Mouse (Mus musculus): Measurements from ENCODE around the gene Arhgdib. TPM values are rescaled to one million over a fixed set of nuclear protein-coding genes. Genes with fewer than 3 reads are reported as not detected.

The Arhgdib gene
- polyA plus RNA-seq, 1 experiment = 531 TPM

DNA sequence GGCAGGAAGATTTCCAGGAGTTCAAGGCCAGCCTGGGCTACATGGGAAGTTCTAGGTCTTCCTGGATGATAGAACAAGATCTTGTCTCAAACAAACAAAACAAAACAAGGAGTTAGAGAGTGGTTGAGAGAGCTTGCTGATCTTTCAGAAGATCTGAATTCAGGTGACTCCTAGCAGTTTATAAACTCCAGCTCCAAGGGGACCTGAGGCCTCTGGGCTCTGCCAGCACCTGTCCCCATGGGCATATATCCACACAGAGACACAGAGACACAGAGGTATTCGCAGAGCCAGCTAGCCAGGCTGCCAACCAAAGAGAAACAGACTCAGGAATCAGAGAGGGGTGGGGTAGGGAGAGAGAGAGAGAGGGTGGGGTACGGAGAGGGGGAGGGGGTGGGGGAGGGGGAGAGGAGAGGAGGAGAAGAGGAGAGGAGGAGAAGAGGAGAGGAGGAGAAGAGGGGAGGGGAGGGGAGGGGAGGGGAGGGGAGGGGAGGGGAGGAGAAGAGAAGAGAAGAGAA is 28.9 kb downstream of the Arhgdib start:
- 83% methylated on average over 1 of the region's 2 CpGs for WGBS

GRCm38 (mm10) chr6:136910247-136910890 is 31.3 kb downstream of the Arhgdib start:
- 76% methylated on average over 9 of the region's 9 CpGs for WGBS
- Histone ChIP-seq H3K4me1 (ENCODE audit: control insufficient read depth, insufficient read depth, low read length) (no peaks in the 10 kb centered on the region), H3K27ac (ENCODE audit: control insufficient read depth, insufficient read depth, low read depth, low read length, poor library complexity) (no peak overlapping the region), H3K4me3 (replicated peaks; ENCODE audit: control insufficient read depth, low read depth, low read length) (no peak overlapping the region)
- no peak for TF ChIP-seq CTCF (IDR thresholded peaks at IDR 0.05; ENCODE audit: control insufficient read depth, insufficient read depth, low read length)
- TF ChIP-seq POLR2A (IDR thresholded peaks at IDR 0.05; ENCODE audit: borderline replicate concordance, control insufficient read depth, low read depth, low read length) = no peak

More for the DNA sequence above, 28.9 kb downstream of the Arhgdib start:
- no peak overlapping the region for H3K4me3 ChIP-seq (replicated peaks; ENCODE audit: control insufficient read depth, low read depth, low read length)
- H3K4me1 ChIP-seq (ENCODE audit: control insufficient read depth, insufficient read depth, low read length) = no peaks in the 10 kb centered on the region
- H3K27ac ChIP-seq (ENCODE audit: control insufficient read depth, insufficient read depth, low read depth, low read length, poor library complexity) = no peak overlapping the region
- no peak for TF ChIP-seq CTCF (IDR thresholded peaks at IDR 0.05; ENCODE audit: control insufficient read depth, insufficient read depth, low read length)
- no peak for TF ChIP-seq POLR2A (IDR thresholded peaks at IDR 0.05; ENCODE audit: borderline replicate concordance, control insufficient read depth, low read depth, low read length)

DNA sequence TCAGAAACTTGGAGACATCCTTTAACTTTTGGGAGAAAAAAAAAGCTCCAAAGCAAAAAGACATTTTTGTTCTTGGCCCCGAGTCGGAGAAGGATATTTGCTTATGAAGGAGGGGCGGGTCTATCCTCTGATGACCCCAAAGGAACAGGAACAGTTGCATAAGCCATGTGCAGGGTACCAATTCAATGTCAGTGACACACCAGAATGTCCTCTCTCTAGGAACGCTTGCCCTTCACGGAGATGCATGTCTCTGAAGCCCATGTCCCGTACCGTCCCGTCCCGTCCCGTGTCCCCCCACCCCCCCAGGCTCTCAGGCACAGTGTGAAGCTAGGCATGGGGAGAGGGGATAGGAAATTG is 34.8 kb downstream of the Arhgdib start:
- Histone ChIP-seq H3K27ac (ENCODE audit: control insufficient read depth, insufficient read depth, low read depth, low read length, poor library complexity) (no peak overlapping the region), H3K4me1 (ENCODE audit: control insufficient read depth, insufficient read depth, low read length) (no peaks in the 10 kb centered on the region), H3K4me3 (replicated peaks; ENCODE audit: control insufficient read depth, low read depth, low read length) (no peak overlapping the region)
- no peak for TF ChIP-seq CTCF (IDR thresholded peaks at IDR 0.05; ENCODE audit: control insufficient read depth, insufficient read depth, low read length)
- TF ChIP-seq POLR2A (IDR thresholded peaks at IDR 0.05; ENCODE audit: borderline replicate concordance, control insufficient read depth, low read depth, low read length) = no peak
- 71% methylated on average over 10 of the region's 10 CpGs for WGBS

DNA sequence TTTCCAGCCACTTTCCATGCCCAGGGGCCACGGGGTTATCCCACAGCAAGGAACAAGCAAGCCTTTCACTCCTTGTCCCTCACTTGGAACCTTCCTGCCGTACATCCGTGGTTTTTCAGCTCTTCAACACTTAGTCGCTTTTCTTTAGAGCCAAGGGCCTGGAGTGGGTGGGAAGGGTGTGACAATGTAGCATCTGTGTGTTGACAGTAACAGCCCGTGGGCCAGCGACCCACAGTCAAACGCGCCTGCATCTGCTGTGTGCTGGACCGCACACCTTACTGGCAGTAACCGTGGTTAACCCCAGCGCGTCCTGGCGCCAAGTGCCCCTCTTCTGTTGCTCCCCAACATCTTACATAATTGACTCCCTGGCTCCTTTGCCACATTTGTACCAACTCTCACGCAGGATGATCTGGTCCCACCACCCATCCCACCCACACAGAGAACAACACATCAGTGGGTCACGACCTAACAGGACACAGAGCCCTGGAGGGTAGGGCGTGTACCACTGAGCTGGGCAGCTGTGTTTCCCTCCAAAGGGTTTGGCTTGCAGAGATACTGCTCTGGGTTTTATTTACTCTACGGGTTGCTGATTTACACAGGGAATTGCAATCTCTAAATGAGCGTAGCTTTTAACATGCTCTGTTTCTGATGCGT is 35.3 kb downstream of the Arhgdib start:
- H3K4me1 ChIP-seq (ENCODE audit: control insufficient read depth, insufficient read depth, low read length) = no peaks in the 10 kb centered on the region
- no peak for TF ChIP-seq POLR2A (IDR thresholded peaks at IDR 0.05; ENCODE audit: borderline replicate concordance, control insufficient read depth, low read depth, low read length)
- TF ChIP-seq CTCF (IDR thresholded peaks at IDR 0.05; ENCODE audit: control insufficient read depth, insufficient read depth, low read length) = no peak
- H3K27ac ChIP-seq (ENCODE audit: control insufficient read depth, insufficient read depth, low read depth, low read length, poor library complexity) = no peak overlapping the region
- 61% methylated on average over 19 of the region's 19 CpGs for WGBS
- H3K4me3 ChIP-seq (replicated peaks; ENCODE audit: control insufficient read depth, low read depth, low read length) = no peak overlapping the region

- Histone ChIP-seq H3K27ac (ENCODE audit: control insufficient read depth, insufficient read depth, low read depth, low read length, poor library complexity) (no peak overlapping the region), H3K4me3 (replicated peaks; ENCODE audit: control insufficient read depth, low read depth, low read length) (no peak overlapping the region), H3K4me1 (ENCODE audit: control insufficient read depth, insufficient read depth, low read length) (no peaks in the 10 kb centered on the region; the same call in 1 of the 2 replicates)
- no peak for TF ChIP-seq CTCF (IDR thresholded peaks at IDR 0.05; ENCODE audit: control insufficient read depth, insufficient read depth, low read length)
- TF ChIP-seq POLR2A (IDR thresholded peaks at IDR 0.05; ENCODE audit: borderline replicate concordance, control insufficient read depth, low read depth, low read length) = no peak
- 29% methylated on average over 8 of the region's 8 CpGs for WGBS
Observed at GRCm38 (mm10) chr6:136903885-136904470, 37.7 kb downstream of the Arhgdib start.

- Histone ChIP-seq H3K4me3 (replicated peaks; ENCODE audit: control insufficient read depth, low read depth, low read length) (no peak overlapping the region), H3K4me1 (ENCODE audit: control insufficient read depth, insufficient read depth, low read length) (no peaks in the 10 kb centered on the region; the same call in 1 of the 2 replicates), H3K27ac (ENCODE audit: control insufficient read depth, insufficient read depth, low read depth, low read length, poor library complexity) (no peak overlapping the region)
- TF ChIP-seq POLR2A (IDR thresholded peaks at IDR 0.05; ENCODE audit: borderline replicate concordance, control insufficient read depth, low read depth, low read length) (no peak), CTCF (IDR thresholded peaks at IDR 0.05; ENCODE audit: control insufficient read depth, insufficient read depth, low read length) (no peak)
- 17% methylated on average over 9 of the region's 9 CpGs for WGBS
Observed at GRCm38 (mm10) chr6:136902527-136902926, 39.2 kb downstream of the Arhgdib start.

DNA sequence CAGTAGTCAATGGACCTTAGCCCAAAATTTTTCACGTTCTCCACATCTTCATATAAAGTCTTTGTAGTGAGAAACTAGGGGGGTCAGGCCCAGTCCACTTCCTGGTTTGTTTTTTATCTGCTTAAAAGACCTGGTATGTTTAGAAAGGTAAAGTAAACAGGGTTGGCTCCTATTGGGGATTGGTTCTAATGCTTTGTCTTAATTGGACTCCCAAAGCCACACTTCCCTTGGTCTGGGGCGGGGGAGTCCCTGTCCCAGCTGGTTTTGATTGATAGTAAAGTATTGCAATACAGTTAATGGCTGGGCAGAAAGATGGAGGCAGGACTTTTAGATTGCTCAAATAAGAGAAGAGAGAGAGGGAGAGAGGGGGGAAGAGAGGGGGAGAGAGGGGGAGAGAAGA is 40.7 kb downstream of the Arhgdib start:
- no peaks in the 10 kb centered on the region; the same call in 1 of the 2 replicates for H3K4me1 ChIP-seq (ENCODE audit: control insufficient read depth, insufficient read depth, low read length)
- WGBS = 26% methylated on average over 2 of the region's 2 CpGs
- TF ChIP-seq POLR2A (IDR thresholded peaks at IDR 0.05; ENCODE audit: borderline replicate concordance, control insufficient read depth, low read depth, low read length) (no peak), CTCF (IDR thresholded peaks at IDR 0.05; ENCODE audit: control insufficient read depth, insufficient read depth, low read length) (no peak)

DNA sequence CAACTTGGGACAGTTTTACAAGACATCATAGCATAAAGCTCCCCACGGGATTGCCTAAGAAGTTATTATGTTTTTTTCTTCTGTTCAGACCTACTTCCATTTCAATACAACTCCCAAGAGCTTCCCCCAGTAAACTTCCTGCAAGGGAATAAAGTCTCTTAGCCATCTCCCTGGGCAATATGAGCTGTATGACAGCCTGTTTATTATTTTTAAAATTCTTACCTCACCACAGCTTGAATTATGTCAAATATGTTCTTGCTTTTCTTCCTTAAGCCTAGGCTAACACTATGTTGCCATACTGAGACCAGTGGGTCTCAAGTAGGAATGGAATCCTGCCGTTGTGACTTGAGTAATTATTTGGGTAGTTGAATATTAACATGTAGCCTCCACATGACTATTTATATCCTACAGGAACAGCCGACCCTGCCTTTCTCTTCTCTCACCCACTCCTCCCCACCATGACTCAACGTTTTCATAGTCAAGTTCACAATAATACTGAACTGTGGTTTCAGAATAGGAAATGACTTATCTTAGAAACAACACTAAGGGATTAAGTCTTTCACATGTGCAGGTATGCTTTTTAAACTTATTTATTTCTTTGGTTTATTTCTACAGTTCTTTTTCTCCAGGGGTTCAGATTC is 41.2 kb downstream of the Arhgdib start:
- H3K4me1 ChIP-seq (ENCODE audit: control insufficient read depth, insufficient read depth, low read length) = no peaks in the 10 kb centered on the region; the same call in 1 of the 2 replicates

More for the DNA sequence above, 40.7 kb downstream of the Arhgdib start:
- H3K27ac ChIP-seq (ENCODE audit: control insufficient read depth, insufficient read depth, low read depth, low read length, poor library complexity) = no peak overlapping the region
- H3K4me3 ChIP-seq (replicated peaks; ENCODE audit: control insufficient read depth, low read depth, low read length) = no peak overlapping the region

More for the DNA sequence above, 41.2 kb downstream of the Arhgdib start:
- TF ChIP-seq CTCF (IDR thresholded peaks at IDR 0.05; ENCODE audit: control insufficient read depth, insufficient read depth, low read length) (no peak), POLR2A (IDR thresholded peaks at IDR 0.05; ENCODE audit: borderline replicate concordance, control insufficient read depth, low read depth, low read length) (no peak)
- Histone ChIP-seq H3K4me3 (replicated peaks; ENCODE audit: control insufficient read depth, low read depth, low read length) (no peak overlapping the region), H3K27ac (ENCODE audit: control insufficient read depth, insufficient read depth, low read depth, low read length, poor library complexity) (no peak overlapping the region)
- 13% methylated on average over 4 of the region's 4 CpGs for WGBS

Measured in bone marrow, adult 2 months (tissue).